ENCODE assay signal across 10 mouse cellular contexts in the genomic region with DNA sequence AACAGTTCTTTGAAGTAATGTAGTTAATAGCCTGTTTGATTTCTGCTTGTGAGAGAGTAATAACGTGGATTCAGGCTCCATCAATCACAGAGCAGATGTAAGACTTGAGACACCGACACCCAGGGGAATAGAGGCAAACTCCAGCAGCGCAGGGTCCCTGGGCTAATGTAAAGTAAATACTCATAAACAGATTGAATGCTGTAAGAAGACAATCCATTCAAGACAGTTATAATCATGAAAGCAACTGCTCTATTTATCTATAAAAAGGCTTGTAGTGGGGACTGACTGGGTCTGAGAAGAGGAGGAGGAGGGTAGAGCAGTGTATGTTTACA. TPM values are rescaled to one million over a fixed set of nuclear protein-coding genes. Genes with fewer than 3 reads are reported as not detected.
DNase-seq lines count a peak whose midpoint lies in the region; ATAC-seq and TF ChIP-seq lines count a peak whose summit lies in the region.
"Had no signal": no experiment of that assay in that cellular context is flagged by ENCODE, and none has a peak within 500 bp of the region (broad histone marks: within the 10 kb centered on the region; RNA-seq: fewer than 3 reads in every experiment).

No protein-coding gene starts in this region.

- no peaks in the 10 kb centered on the region for H3K27me3 ChIP-seq in forebrain, embryonic 14.5 days (replicated peaks; ENCODE audit: control insufficient read depth, insufficient read depth, low read length)
- H3K27me3 ChIP-seq in forebrain, embryonic 11.5 days (ENCODE audit: control insufficient read depth, insufficient read depth, low read length): peaks cover 2% of the 10 kb centered on the region; the same call in 1 of the 2 replicates
- no peaks in the 10 kb centered on the region for H3K27me3 ChIP-seq in kidney, embryonic 14.5 days (ENCODE audit: control insufficient read depth, insufficient read depth, low read length)
- H3K27me3 ChIP-seq: embryonic facial prominence, embryonic 12.5 days had no signal

- no peaks in the 10 kb centered on the region for H3K36me3 ChIP-seq in forebrain, embryonic 14.5 days (ENCODE audit: control insufficient read depth, insufficient read depth, low read length)
- no peaks in the 10 kb centered on the region for H3K36me3 ChIP-seq in forebrain, embryonic 11.5 days (ENCODE audit: control insufficient read depth, insufficient read depth, low read length)
- H3K36me3 ChIP-seq in kidney, embryonic 14.5 days (ENCODE audit: control insufficient read depth, insufficient read depth, low read length): no peaks in the 10 kb centered on the region
- H3K36me3 ChIP-seq: embryonic facial prominence, embryonic 12.5 days; liver, embryonic 13.5 days had no signal

- H3K4me2 ChIP-seq in forebrain, embryonic 14.5 days (ENCODE audit: low read length): no peak overlapping the region
- H3K4me2 ChIP-seq in forebrain, embryonic 11.5 days (ENCODE audit: low read depth, low read length, severe bottlenecking): no peak overlapping the region
- H3K4me2 ChIP-seq in kidney, embryonic 14.5 days (replicated peaks; ENCODE audit: low read depth, low read length): no peak overlapping the region

- no peak for ATAC-seq in forebrain, embryonic 14.5 days
- ATAC-seq in forebrain, embryonic 11.5 days (replicated peaks; ENCODE audit: low FRiP score): no peak
- ATAC-seq in kidney, embryonic 14.5 days (ENCODE audit: low FRiP score, low TSS enrichment): no peak

- no peaks in the 10 kb centered on the region for H3K9me3 ChIP-seq in forebrain, embryonic 14.5 days (replicated peaks; ENCODE audit: control insufficient read depth, low read length)
- H3K9me3 ChIP-seq in forebrain, embryonic 11.5 days (ENCODE audit: control insufficient read depth, low read length): no peaks in the 10 kb centered on the region
- no peaks in the 10 kb centered on the region for H3K9me3 ChIP-seq in kidney, embryonic 14.5 days (ENCODE audit: control insufficient read depth, low read length)
- H3K9me3 ChIP-seq: embryonic facial prominence, embryonic 12.5 days; liver, embryonic 13.5 days had no signal

- no peak for TF ChIP-seq CTCF in bone marrow macrophage, adult 2 months (IDR thresholded peaks at IDR 0.05; ENCODE audit: low read depth, low read length)

- peak; percentile 28 for DNase-seq in forebrain, embryonic 14.5 days (ENCODE audit: low spot score)
- no peak for DNase-seq in forebrain, embryonic 11.5 days (ENCODE audit: low spot score)
- DNase-seq in kidney, postnatal 10 days: no peak
- peak; percentile 55 for DNase-seq in mesoderm, embryonic 11.5 days (ENCODE audit: low read depth, low spot score)
- no peak for DNase-seq in thymus, postnatal 14 days
- DNase-seq in frontal cortex, postnatal 10 days (ENCODE audit: low spot score in 2 of 2): no peak
- DNase-seq: liver, embryonic 13.5 days had no signal

- H3K27ac ChIP-seq in forebrain, embryonic 14.5 days (ENCODE audit: low read depth, low read length): no peak overlapping the region
- H3K27ac ChIP-seq in forebrain, embryonic 11.5 days (ENCODE audit: low read depth, low read length): no peak overlapping the region
- H3K27ac ChIP-seq in kidney, embryonic 14.5 days (ENCODE audit: low read depth, low read length): peak overlapping the region; percentile 30; the same call in 1 of the 2 replicates
- H3K27ac ChIP-seq in bone marrow macrophage, adult 2 months (ENCODE audit: insufficient read depth, low read depth, low read length): peak overlapping the region; percentile 91
- H3K27ac ChIP-seq: embryonic facial prominence, embryonic 12.5 days; liver, embryonic 13.5 days had no signal

- no peak overlapping the region for H3K4me3 ChIP-seq in forebrain, embryonic 14.5 days (ENCODE audit: low read depth, low read length)
- no peak overlapping the region for H3K4me3 ChIP-seq in forebrain, embryonic 11.5 days (ENCODE audit: low read depth, low read length)
- no peak overlapping the region for H3K4me3 ChIP-seq in kidney, embryonic 14.5 days (ENCODE audit: low read length)
- no peak overlapping the region for H3K4me3 ChIP-seq in bone marrow macrophage, adult 2 months (ENCODE audit: insufficient read depth, low read length)

- H3K9ac ChIP-seq in forebrain, embryonic 14.5 days (ENCODE audit: low read length): no peak overlapping the region
- H3K9ac ChIP-seq in forebrain, embryonic 11.5 days (ENCODE audit: low read length): no peak overlapping the region
- H3K9ac ChIP-seq in kidney, embryonic 14.5 days (ENCODE audit: low read depth, low read length): no peak overlapping the region
- H3K9ac ChIP-seq: embryonic facial prominence, embryonic 12.5 days; liver, embryonic 13.5 days had no signal

- H3K4me1 ChIP-seq in forebrain, embryonic 14.5 days (ENCODE audit: control insufficient read depth, insufficient read depth, low read length): peaks cover 6% of the 10 kb centered on the region; the same call in 1 of the 2 replicates
- peaks cover 12% of the 10 kb centered on the region; the same call in 1 of the 2 replicates for H3K4me1 ChIP-seq in forebrain, embryonic 11.5 days (replicated peaks; ENCODE audit: control insufficient read depth, insufficient read depth, low read length)
- peaks cover 16% of the 10 kb centered on the region for H3K4me1 ChIP-seq in kidney, embryonic 14.5 days (ENCODE audit: control insufficient read depth, insufficient read depth, low read length)
- peaks cover 7% of the 10 kb centered on the region for H3K4me1 ChIP-seq in bone marrow macrophage, adult 2 months (ENCODE audit: control insufficient read depth, insufficient read depth, low read length)

- TF ChIP-seq POLR2A in bone marrow macrophage, adult 2 months (IDR thresholded peaks at IDR 0.05; ENCODE audit: borderline replicate concordance, low read depth, low read length): no peak

- 27% methylated on average over 3 of the region's 3 CpGs for WGBS in forebrain, embryonic 14.5 days
- 19% methylated on average over 3 of the region's 3 CpGs for whole genome bisulfite sequencing in forebrain, embryonic 11.5 days
- WGBS in kidney, embryonic 14.5 days: 8% methylated on average over 3 of the region's 3 CpGs

RNA-seq across cellular contexts. Expression of a gene that starts 3.2 kb away (rescaled TPM):
- 10.6 and 13.0 TPM in 2 replicates for polyA plus RNA-seq in forebrain, embryonic 14.5 days (2014; fragmentation: Nextera tagmentation; extraction: Ambion mirVana)
- polyA plus RNA-seq in forebrain, embryonic 11.5 days (2014; fragmentation: Nextera tagmentation; extraction: Ambion mirVana): 16.0 and 17.1 TPM in 2 replicates
- 36.1 and 42.9 TPM in 2 replicates for polyA plus RNA-seq in kidney, embryonic 14.5 days (2014; fragmentation: Nextera tagmentation; extraction: Ambion mirVana)
- 25.9 and 26.5 TPM in 2 replicates for polyA plus RNA-seq in bone marrow macrophage, adult 2 months (2012; ENCODE audit: insufficient read depth, insufficient read length, missing spikeins)

Comparison
In these comparisons a context has a peak if more than half of its experiments do, and no peak if none do; other contexts are left out.
1. DNase-seq: peak in forebrain, embryonic 14.5 days (single experiment) and mesoderm, embryonic 11.5 days (single experiment); none in forebrain, embryonic 11.5 days (single experiment), kidney, postnatal 10 days (single experiment), thymus, postnatal 14 days (single experiment) and frontal cortex, postnatal 10 days (0 of 2).
2. H3K27ac ChIP-seq: peak in kidney, embryonic 14.5 days (single experiment) and bone marrow macrophage, adult 2 months (single experiment); none in forebrain, embryonic 14.5 days (single experiment) and forebrain, embryonic 11.5 days (single experiment).